Comparison of ENCODE assay signal across 8 mouse cellular contexts in the genomic region with DNA sequence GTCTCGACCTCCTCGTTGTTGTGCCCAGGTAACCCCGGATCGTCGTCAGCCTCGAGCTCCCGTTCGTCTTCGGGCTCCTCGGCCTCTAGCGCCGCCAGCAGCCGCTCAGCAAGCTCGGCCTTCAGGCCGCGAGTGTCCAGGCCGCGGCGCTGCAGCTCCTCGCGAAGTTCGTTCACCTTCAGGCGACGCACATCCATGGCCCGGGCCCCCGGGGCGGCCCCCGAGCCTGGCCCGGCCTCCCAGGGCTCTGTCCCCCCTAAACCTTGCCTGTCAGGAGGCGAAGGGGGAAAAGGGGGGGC. TPM values are rescaled to one million over a fixed set of nuclear protein-coding genes. Genes with fewer than 3 reads are reported as not detected.
DNase-seq lines count a peak whose midpoint lies in the region; ATAC-seq and TF ChIP-seq lines count a peak whose summit lies in the region.

No protein-coding gene starts in this region.

- no peaks in the 10 kb centered on the region for H3K9me3 ChIP-seq in heart, embryonic 14.5 days (ENCODE audit: control insufficient read depth, low read length)
- H3K9me3 ChIP-seq in ES-E14 (ENCODE audit: control insufficient read depth, insufficient read depth, low read depth, low read length): no peaks in the 10 kb centered on the region
- H3K9me3 ChIP-seq in forebrain, embryonic 15.5 days: no peaks in the 10 kb centered on the region
- no peaks in the 10 kb centered on the region for H3K9me3 ChIP-seq in liver, postnatal 0 days (ENCODE audit: low read length)

- ATAC-seq in heart, embryonic 14.5 days (ENCODE audit: insufficient number of reproducible peaks, insufficient read depth, low FRiP score, low read depth): no peak
- no peak for ATAC-seq in forebrain, embryonic 15.5 days (replicated peaks)
- no peak for ATAC-seq in liver, postnatal 0 days

- no peaks in the 10 kb centered on the region for H3K27me3 ChIP-seq in heart, embryonic 14.5 days (ENCODE audit: control insufficient read depth, insufficient read depth, low read length)
- no peaks in the 10 kb centered on the region for H3K27me3 ChIP-seq in forebrain, embryonic 15.5 days
- no peaks in the 10 kb centered on the region for H3K27me3 ChIP-seq in liver, postnatal 0 days (ENCODE audit: insufficient read depth, low read length)

- peak overlapping the region; percentile 96 to 97 for H3K27ac ChIP-seq in heart, embryonic 14.5 days (replicated peaks in 1 of 2; ENCODE audit: control insufficient read depth in 1 of 2, insufficient read depth in 1 of 2, low read depth in 2 of 2, low read length in 2 of 2)
- peak overlapping the region; percentile 92 for H3K27ac ChIP-seq in ES-E14 (ENCODE audit: insufficient read depth, low read depth, low read length, poor library complexity, severe bottlenecking)
- H3K27ac ChIP-seq in forebrain, embryonic 15.5 days (replicated peaks): peak overlapping the region; percentile 98
- H3K27ac ChIP-seq in liver, postnatal 0 days (ENCODE audit: low read depth): peak overlapping the region; percentile 98

- TF ChIP-seq EP300 in liver, postnatal 0 days (IDR thresholded peaks at IDR 0.05; ENCODE audit: low read depth): no peak

- H3K4me3 ChIP-seq in heart, embryonic 14.5 days (ENCODE audit: control insufficient read depth in 1 of 2, insufficient read depth in 1 of 2, low read depth in 1 of 2, low read length in 2 of 2): peak overlapping the region; percentile 89 to 93
- H3K4me3 ChIP-seq in ES-E14 (ENCODE audit: insufficient read depth in 1 of 2, low read depth in 1 of 2, low read length in 2 of 2, poor library complexity in 1 of 2, severe bottlenecking in 1 of 2): peak overlapping the region; percentile 95 to 97
- H3K4me3 ChIP-seq in forebrain, embryonic 15.5 days: peak overlapping the region; percentile 85
- H3K4me3 ChIP-seq in liver, postnatal 0 days (ENCODE audit: low read depth, low read length): peak overlapping the region; percentile 79

- peak; percentile 50 for TF ChIP-seq CTCF in liver, postnatal 0 days (IDR thresholded peaks at IDR 0.05; ENCODE audit: low read depth)

- no peak for DNase-seq in heart, postnatal 4 days
- no peak for DNase-seq in ES-E14 (ENCODE audit: low read depth, low spot score)
- no peak for DNase-seq in liver, postnatal 0 days
- DNase-seq in ovary, adult 18-20 months (ENCODE audit: low spot score): no peak
- no peak for DNase-seq in urinary bladder, postnatal 25 days (ENCODE audit: low spot score)
- DNase-seq in layer of hippocampus, adult 11-12 months (ENCODE audit: low spot score): no peak

- WGBS in heart, embryonic 14.5 days: 0% methylated on average over 30 of the region's 30 CpGs
- WGBS in forebrain, embryonic 15.5 days: 1% methylated on average over 30 of the region's 30 CpGs
- WGBS in liver, postnatal 0 days (ENCODE audit: insufficient replicate concordance): 7% methylated on average over 30 of the region's 30 CpGs

- H3K4me1 ChIP-seq in heart, embryonic 14.5 days (ENCODE audit: control insufficient read depth in 2 of 2, insufficient read depth in 2 of 2, low read length in 2 of 2): peaks cover 4 to 23% of the 10 kb centered on the region in 2 experiments; a peak in 3 of 4 replicates
- H3K4me1 ChIP-seq in ES-E14 (ENCODE audit: control insufficient read depth in 2 of 2, insufficient read depth in 2 of 2, low read length in 2 of 2, poor library complexity in 1 of 2): peaks cover 2 to 4% of the 10 kb centered on the region in 2 experiments; a peak in 1 of 4 replicates
- peaks cover 24% of the 10 kb centered on the region for H3K4me1 ChIP-seq in forebrain, embryonic 15.5 days
- H3K4me1 ChIP-seq in liver, postnatal 0 days (ENCODE audit: insufficient read depth): peaks cover 28% of the 10 kb centered on the region

- peaks cover 36% of the 10 kb centered on the region for H3K36me3 ChIP-seq in heart, embryonic 14.5 days (ENCODE audit: control insufficient read depth, insufficient read depth, low read length)
- peaks cover 8% of the 10 kb centered on the region for H3K36me3 ChIP-seq in ES-E14 (ENCODE audit: control insufficient read depth, insufficient read depth, low read length, poor library complexity, severe bottlenecking)
- H3K36me3 ChIP-seq in forebrain, embryonic 15.5 days: peaks cover 19% of the 10 kb centered on the region
- peaks cover 24% of the 10 kb centered on the region for H3K36me3 ChIP-seq in liver, postnatal 0 days (replicated peaks; ENCODE audit: insufficient read depth, low read length)

- H3K9ac ChIP-seq in heart, embryonic 14.5 days (ENCODE audit: low read length): peak overlapping the region; percentile 98
- peak overlapping the region; percentile 100 for H3K9ac ChIP-seq in ES-E14 (ENCODE audit: insufficient read depth, low read depth, low read length, poor library complexity, severe bottlenecking)
- peak overlapping the region; percentile 94 for H3K9ac ChIP-seq in forebrain, embryonic 15.5 days (replicated peaks)
- peak overlapping the region; percentile 94 for H3K9ac ChIP-seq in liver, postnatal 0 days (replicated peaks)

- H3K4me2 ChIP-seq in heart, embryonic 14.5 days (ENCODE audit: low read length): peak overlapping the region; percentile 98
- H3K4me2 ChIP-seq in forebrain, embryonic 15.5 days (replicated peaks): peak overlapping the region; percentile 92
- H3K4me2 ChIP-seq in liver, postnatal 0 days (ENCODE audit: low read depth, low read length): peak overlapping the region; percentile 77

- in situ Hi-C loops in ES-E14 (cut with MboI; ENCODE audit: low sequenced_read_pairs in 2 of 2, unreplicated experiment in 2 of 2): loop anchor here in 1 of 2 experiments (10.0 kb wide), 1 partner anchor 50 kb away; no protein-coding TSS in a partner anchor

TF ChIP-seq in ES-E14, 5 proteins besides CTCF, POLR2A, EP300 and RAD21:
- TF ChIP-seq ZC3H11A (IDR thresholded peaks at IDR 0.05; ENCODE audit: borderline replicate concordance, low read depth, low read length): no peak
- no peak for TF ChIP-seq HCFC1 (IDR thresholded peaks at IDR 0.05; ENCODE audit: borderline replicate concordance, insufficient read depth, low read length)
- TF ChIP-seq CHD2 (IDR thresholded peaks at IDR 0.05; ENCODE audit: low read depth, low read length): no peak
- TF ChIP-seq ZNF384 (IDR thresholded peaks at IDR 0.05; ENCODE audit: low read depth, low read length): no peak
- no peak for TF ChIP-seq MAFK (IDR thresholded peaks at IDR 0.05; ENCODE audit: insufficient read depth, low read depth, low read length)

RNA-seq across cellular contexts. Expression of gene Hnrnpul1, which starts 0.2 kb away (rescaled TPM):
- 47.2 and 50.9 TPM in 2 replicates for polyA plus RNA-seq in heart, embryonic 14.5 days (2014; fragmentation: Nextera tagmentation; extraction: Ambion mirVana)
- total RNA-seq in heart, postnatal 4 days (2021): 100 to 1,000 TPM; 147 to 149 TPM
- 67.1 and 69.0 TPM in 2 replicates for total RNA-seq in ES-E14 (2012; rRNA removed)
- 51.8 and 53.5 TPM in 2 replicates for polyA plus RNA-seq in forebrain, embryonic 15.5 days (2015; fragmentation: Nextera tagmentation; extraction: Ambion mirVana)
- polyA plus RNA-seq in liver, postnatal 0 days (2015; fragmentation: Nextera tagmentation; extraction: Ambion mirVana): 21.4 and 22.6 TPM in 2 replicates

RNA-seq across cellular contexts. Expression of gene Axl, which starts 34.1 kb away (rescaled TPM):
- polyA plus RNA-seq in heart, embryonic 14.5 days (2014; fragmentation: Nextera tagmentation; extraction: Ambion mirVana): 38.9 and 42.1 TPM in 2 replicates
- 10 to 100 TPM; 79.5 to 90.3 TPM for total RNA-seq in heart, postnatal 4 days (2021)
- total RNA-seq in ES-E14 (2012; rRNA removed): 27.1 and 56.5 TPM in 2 replicates
- polyA plus RNA-seq in forebrain, embryonic 15.5 days (2015; fragmentation: Nextera tagmentation; extraction: Ambion mirVana): 16.5 and 17.7 TPM in 2 replicates
- 26.6 and 27.4 TPM in 2 replicates for polyA plus RNA-seq in liver, postnatal 0 days (2015; fragmentation: Nextera tagmentation; extraction: Ambion mirVana)

RNA-seq across cellular contexts. Expression of gene Ccdc97, which starts 35.5 kb away (rescaled TPM):
- polyA plus RNA-seq in heart, embryonic 14.5 days (2014; fragmentation: Nextera tagmentation; extraction: Ambion mirVana): 23.4 and 24.5 TPM in 2 replicates
- total RNA-seq in heart, postnatal 4 days (2021): 10 to 100 TPM; 42.9 to 44.9 TPM
- 20.3 and 21.7 TPM in 2 replicates for total RNA-seq in ES-E14 (2012; rRNA removed)
- 29.3 and 32.4 TPM in 2 replicates for polyA plus RNA-seq in forebrain, embryonic 15.5 days (2015; fragmentation: Nextera tagmentation; extraction: Ambion mirVana)
- polyA plus RNA-seq in liver, postnatal 0 days (2015; fragmentation: Nextera tagmentation; extraction: Ambion mirVana): 6.7 and 6.8 TPM in 2 replicates
